Mouse (Mus musculus) heart, embryonic 11.5 days (tissue): ENCODE data around the gene Ubxn6. TPM values are rescaled to one million over a fixed set of nuclear protein-coding genes. Genes with fewer than 3 reads are reported as not detected.
"Not testable (repeated sequence)": the region's sequence is repeated elsewhere in the genome, so short reads cannot be mapped to it uniquely, and the experiment has no call there.

ENCODE experiments used
- ATAC-seq: fragments of 200-750 bp; cut with Nextera tagmentation; replicated peaks from 2 replicates; pipeline ENCODE4 v1.8.0; 2017; ENCODE audit warnings: moderate library complexity; ENCODE audit not compliant: insufficient number of reproducible peaks, low FRiP score, low TSS enrichment
- H3K27ac ChIP-seq: fragments of 300-500 bp; sonication (generic); 2 replicates; pipeline ENCODE4 v1.5.1; 2014; ENCODE audit warnings: mild to moderate bottlenecking, low read depth, low read length
- H3K27me3 ChIP-seq: fragments of 300-500 bp; sonication (generic); 2 replicates; pipeline ENCODE4 v1.6.1; 2014; ENCODE audit warnings: mild to moderate bottlenecking, low read length, mixed read lengths; ENCODE audit not compliant: control insufficient read depth, insufficient read depth
- H3K36me3 ChIP-seq: fragments of 300-500 bp; sonication (generic); 2 replicates; pipeline ENCODE4 v1.6.1; 2014; ENCODE audit warnings: mild to moderate bottlenecking, low read length, moderate library complexity, mixed read lengths; ENCODE audit not compliant: control insufficient read depth, insufficient read depth
- H3K4me1 ChIP-seq: fragments of 300-500 bp; sonication (generic); 2 replicates; pipeline ENCODE4 v1.6.1; 2014; ENCODE audit warnings: low read length; ENCODE audit not compliant: control insufficient read depth, insufficient read depth
- H3K4me2 ChIP-seq: fragments of 300-500 bp; sonication (generic); 2 replicates; pipeline ENCODE4 v1.6.1; 2014; ENCODE audit warnings: mild to moderate bottlenecking, moderate library complexity
- H3K4me3 ChIP-seq: fragments of 300-500 bp; sonication (generic); 2 replicates; pipeline ENCODE4 v1.5.1; 2014; ENCODE audit warnings: low read depth, low read length
- H3K9ac ChIP-seq: fragments of 300-500 bp; sonication (generic); 2 replicates; pipeline ENCODE4 v1.6.1; 2014; ENCODE audit warnings: mild to moderate bottlenecking, low read depth, low read length, moderate library complexity
- H3K9me3 ChIP-seq: fragments of 300-500 bp; sonication (generic); replicated peaks from 2 replicates; pipeline ENCODE4 v1.6.1; 2016; ENCODE audit warnings: low read length; ENCODE audit not compliant: control insufficient read depth
- WGBS: fragments of 180-500 bp; shearing (Covaris S2); extraction: QIAGEN DNeasy Blood & Tissue Kit; methylation state at CpG from one replicate; pipeline ENCODE4 v1.1.7; 2014; ENCODE audit not compliant: insufficient replicate concordance; 5-methylcytosine and 5-hydroxymethylcytosine counted together
- polyA plus RNA-seq: library from polyadenylated mRNA; unstranded; fragments of >200 nt; fragmentation: Nextera tagmentation; extraction: Ambion mirVana; gene quantifications from 2 replicates; pipeline ENCODE4 v1.2.1, GENCODE M21; 2014

Ubxn6 gene
- polyA plus RNA-seq, 1 experiment from 2014 or later = 37.3 TPM

- no peak for ATAC-seq
- H3K4me3 ChIP-seq = no peak overlapping the region
- WGBS = 87% methylated on average over 12 of the region's 12 CpGs
Measured at GRCm38 (mm10) chr17:56096883-56097282, 22.1 kb upstream of the Ubxn6 start.

GRCm38 (mm10) chr17:56092794-56093193 lies 18.0 kb upstream of the Ubxn6 start:
- WGBS = 90% methylated on average over 1 of the region's 1 CpGs
- Histone ChIP-seq H3K27ac (no peak overlapping the region), H3K9ac (no peak overlapping the region)

More at GRCm38 (mm10) chr17:56096883-56097282, 22.1 kb upstream of the Ubxn6 start:
- Histone ChIP-seq H3K4me2 (no peak overlapping the region), H3K9ac (no peak overlapping the region), H3K36me3 (peaks cover 51% of the 10 kb centered on the region), H3K4me1 (no peaks in the 10 kb centered on the region), H3K9me3 (no peaks in the 10 kb centered on the region), H3K27me3 (no peaks in the 10 kb centered on the region), H3K27ac (no peak overlapping the region)

GRCm38 (mm10) chr17:56092312-56092711 lies 17.5 kb upstream of the Ubxn6 start:
- H3K36me3 ChIP-seq = peaks cover 33% of the 10 kb centered on the region

More at GRCm38 (mm10) chr17:56092794-56093193, 18.0 kb upstream of the Ubxn6 start:
- Histone ChIP-seq H3K36me3 (peaks cover 35% of the 10 kb centered on the region), H3K9me3 (no peaks in the 10 kb centered on the region), H3K27me3 (no peaks in the 10 kb centered on the region), H3K4me3 (no peak overlapping the region), H3K4me1 (no peaks in the 10 kb centered on the region), H3K4me2 (no peak overlapping the region)
- ATAC-seq = no peak

DNA sequence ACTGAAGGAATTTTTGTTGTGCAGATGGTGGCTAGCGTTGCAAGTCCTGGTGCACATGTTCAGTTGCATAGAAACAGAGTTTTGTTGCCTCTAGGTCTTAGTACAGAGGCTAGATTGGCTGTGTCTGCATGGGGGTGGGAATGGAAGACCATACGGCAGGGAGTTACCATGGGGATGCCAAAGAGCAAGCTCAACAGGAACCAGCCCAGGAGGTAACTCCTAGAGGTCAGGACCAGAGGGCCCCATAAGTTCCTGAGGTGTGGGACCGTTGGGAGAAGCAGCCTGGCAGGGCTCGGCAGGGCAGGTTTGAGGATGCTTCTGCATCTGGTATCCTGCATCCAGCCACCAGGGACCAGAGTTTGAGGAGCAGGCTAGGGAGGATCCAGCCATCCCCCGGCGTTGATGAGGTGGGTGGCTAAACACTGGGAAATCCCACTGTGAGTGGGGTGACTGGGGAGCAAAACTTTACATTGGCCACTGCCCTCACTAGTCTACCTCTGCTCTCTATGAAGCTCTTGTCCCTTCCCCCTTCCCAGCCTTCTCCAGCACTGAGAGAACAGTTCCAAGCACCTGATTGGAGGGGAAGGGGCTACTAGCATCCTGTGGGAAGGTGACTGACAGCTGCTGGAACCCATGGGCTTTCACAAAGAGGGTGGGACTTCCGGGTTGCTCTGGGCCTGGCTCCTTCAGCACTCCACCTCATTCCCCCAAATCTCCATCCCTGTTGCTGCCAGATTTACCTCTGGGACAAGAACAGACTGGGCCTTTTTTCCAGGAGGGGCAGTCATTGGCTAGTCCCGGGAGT lies 6.2 kb upstream of the Ubxn6 start:
- no peak for ATAC-seq
- H3K9me3 ChIP-seq = no peaks in the 10 kb centered on the region
- no peaks in the 10 kb centered on the region for H3K27me3 ChIP-seq
- peak overlapping the region; percentile 86 for H3K4me2 ChIP-seq
- H3K9ac ChIP-seq = peak overlapping the region; percentile 79
- H3K27ac ChIP-seq = 0 out of 2 replicates have a peak overlapping the region, but pooled peaks have one; percentile 8
- peaks cover 17% of the 10 kb centered on the region for H3K36me3 ChIP-seq
- H3K4me1 ChIP-seq = peaks cover 15% of the 10 kb centered on the region
- WGBS = 13% methylated on average over 8 of the region's 8 CpGs
- peak overlapping the region; percentile 77 for H3K4me3 ChIP-seq

More at GRCm38 (mm10) chr17:56092312-56092711, 17.5 kb upstream of the Ubxn6 start:
- Histone ChIP-seq H3K4me1 (no peaks in the 10 kb centered on the region), H3K4me2 (no peak overlapping the region), H3K4me3 (no peak overlapping the region), H3K27me3 (no peaks in the 10 kb centered on the region), H3K27ac (no peak overlapping the region), H3K9me3 (no peaks in the 10 kb centered on the region), H3K9ac (no peak overlapping the region)
- no peak for ATAC-seq
- 88% methylated on average over 1 of the region's 1 CpGs for whole genome bisulfite sequencing

DNA sequence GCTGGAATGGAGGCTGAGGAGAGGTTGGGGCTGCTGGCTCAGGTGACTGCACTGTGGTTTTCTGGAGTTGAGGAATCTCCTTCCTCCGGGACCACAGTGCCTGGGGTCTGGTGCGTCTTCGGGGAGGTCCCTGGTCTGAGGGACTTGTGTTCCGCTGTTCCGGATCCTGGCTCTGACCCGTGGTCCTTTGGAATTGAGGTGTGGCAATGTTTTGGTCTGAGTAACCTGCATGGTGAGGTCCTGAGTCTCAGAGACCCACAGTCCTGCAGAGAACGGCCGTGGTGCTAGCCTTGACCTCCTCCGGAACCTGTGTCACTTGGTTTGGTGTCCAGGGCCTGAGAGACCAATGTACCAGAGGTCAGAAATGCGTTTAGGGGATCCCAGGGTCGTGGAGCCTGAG lies 5.1 kb upstream of the Ubxn6 start:
- no peaks in the 10 kb centered on the region for H3K27me3 ChIP-seq
- no peaks in the 10 kb centered on the region for H3K9me3 ChIP-seq
- H3K4me1 ChIP-seq = peaks cover 19% of the 10 kb centered on the region
- peaks cover 13% of the 10 kb centered on the region; the same call in 1 of the 2 replicates for H3K36me3 ChIP-seq
- under 1% methylated on average over 11 of the region's 11 CpGs for WGBS
- ATAC-seq = no peak
- H3K9ac ChIP-seq = peak overlapping the region; percentile 79
- peak overlapping the region; percentile 86 for H3K4me2 ChIP-seq
- H3K4me3 ChIP-seq = peak overlapping the region; percentile 77
- peak overlapping the region; percentile 46; the same call in 1 of the 2 replicates for H3K27ac ChIP-seq

DNA sequence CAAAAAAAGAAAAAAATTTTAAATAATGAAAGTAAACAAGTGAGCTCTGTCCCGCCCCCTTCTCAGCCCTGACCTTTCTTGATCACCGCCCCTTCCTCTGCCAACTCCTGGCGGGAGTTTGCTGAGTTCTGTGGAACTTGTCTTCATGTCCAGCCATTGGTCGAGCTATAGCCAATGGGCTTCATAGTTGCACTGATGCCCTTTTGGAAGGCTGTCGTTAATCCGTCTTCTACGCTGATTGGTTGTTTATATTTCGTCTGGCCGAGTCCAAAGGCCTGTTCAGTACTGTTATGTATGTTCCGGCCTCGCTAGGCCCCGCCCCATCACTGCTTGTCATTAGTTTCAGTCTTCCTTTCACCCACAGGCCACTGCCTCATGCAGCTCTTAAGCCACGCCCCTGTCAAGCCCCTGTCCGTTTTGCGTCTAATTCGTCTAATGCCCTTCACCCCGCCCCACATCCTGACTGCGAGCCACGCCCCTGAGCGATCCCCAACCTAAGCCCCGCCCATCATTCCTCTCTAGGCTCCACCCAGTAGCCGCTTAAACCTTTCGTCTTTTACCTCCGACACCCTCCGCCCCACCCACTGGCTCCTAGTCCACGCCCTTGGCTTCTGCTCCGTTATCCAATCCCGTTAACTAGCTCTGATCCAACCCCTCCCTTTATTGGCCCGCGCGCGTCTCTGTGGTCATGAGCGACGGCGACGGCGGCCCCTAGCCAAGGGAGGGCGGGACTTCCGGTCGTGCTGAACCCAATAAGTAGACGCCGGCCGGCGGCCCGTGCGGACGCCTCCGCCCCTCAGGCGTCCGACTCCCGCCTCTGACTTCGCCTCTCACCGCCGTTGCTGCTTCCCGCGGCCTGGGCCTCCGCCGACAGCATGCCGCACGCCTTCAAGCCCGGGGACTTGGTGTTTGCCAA lies 4.3 kb upstream of the Ubxn6 start, which contains the start of gene Hdgfl2:
TSS of gene Hdgfl2 (plus strand) at position 755 of the 916 bp plus-strand sequence.
- Histone ChIP-seq H3K36me3 (peaks cover 13% of the 10 kb centered on the region; the same call in 1 of the 2 replicates), H3K27ac (peak within 1 kb of the TSS; percentile 46), H3K9ac (peak within 1 kb of the TSS; percentile 79), H3K9me3 (no peaks in the 10 kb centered on the region), H3K4me2 (peak within 1 kb of the TSS; percentile 86), H3K27me3 (no peaks in the 10 kb centered on the region), H3K4me3 (peak within 1 kb of the TSS; percentile 77), H3K4me1 (peaks cover 19% of the 10 kb centered on the region)
- under 1% methylated on average over 61 of the region's 61 CpGs for WGBS
- ATAC-seq = peak; percentile 92

- ATAC-seq, H3K9ac ChIP-seq, H3K27me3 ChIP-seq, H3K9me3 ChIP-seq: not testable (repeated sequence)
- peaks cover 11% of the 10 kb centered on the region; the same call in 1 of the 2 replicates for H3K36me3 ChIP-seq
- H3K27ac ChIP-seq = peak overlapping the region; percentile 32
- H3K4me1 ChIP-seq = peaks cover 24% of the 10 kb centered on the region
- peak overlapping the region; percentile 55 for H3K4me2 ChIP-seq
- WGBS = 62% methylated on average over 9 of the region's 9 CpGs
- peak overlapping the region; percentile 26 for H3K4me3 ChIP-seq
Measured at GRCm38 (mm10) chr17:56078361-56078760, 3.5 kb upstream of the Ubxn6 start.

- Histone ChIP-seq H3K9me3 (no peaks in the 10 kb centered on the region), H3K27ac (no peak overlapping the region), H3K27me3 (no peaks in the 10 kb centered on the region), H3K4me2 (no peak overlapping the region), H3K4me1 (peaks cover 24% of the 10 kb centered on the region), H3K9ac (no peak overlapping the region), H3K36me3 (peaks cover 4% of the 10 kb centered on the region; the same call in 1 of the 2 replicates), H3K4me3 (no peak overlapping the region)
- 81% methylated on average over 5 of the region's 5 CpGs for WGBS
- ATAC-seq = no peak
Measured at GRCm38 (mm10) chr17:56077523-56077922, 2.7 kb upstream of the Ubxn6 start.
